Mouse (Mus musculus) ovary, postnatal 36 days (tissue): ENCODE data around the gene Aanat.
"Not testable (repeated sequence)": the region's sequence is repeated elsewhere in the genome, so short reads cannot be mapped to it uniquely, and the experiment has no call there.

Source experiments
- DNase-seq: peaks from one replicate; pipeline ENCODE4 v3.0.0; 2022; ENCODE audit warnings: low spot score, mixed read lengths

Gene Aanat

DNA sequence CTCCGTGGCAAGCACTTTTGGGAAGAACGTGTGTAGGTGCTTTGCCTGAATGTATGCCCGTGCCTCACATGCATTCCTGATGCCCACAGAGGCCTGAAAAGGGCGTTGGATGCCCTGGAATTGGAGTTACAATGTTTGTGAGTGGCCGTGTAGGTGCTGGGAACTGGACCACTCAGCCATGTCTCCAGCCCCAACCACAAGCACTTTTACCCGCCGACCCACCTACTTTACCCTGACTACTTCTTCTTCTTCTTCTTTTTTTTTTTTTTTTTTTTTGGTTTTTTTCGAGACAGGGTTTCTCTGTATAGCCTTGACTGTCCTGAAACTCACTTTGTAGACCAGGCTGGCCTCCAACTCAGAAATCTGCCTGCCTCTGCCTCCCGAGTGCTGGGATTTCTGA lies 24.9 kb downstream of the Aanat start:
- DNase-seq = not testable (repeated sequence)

DNA sequence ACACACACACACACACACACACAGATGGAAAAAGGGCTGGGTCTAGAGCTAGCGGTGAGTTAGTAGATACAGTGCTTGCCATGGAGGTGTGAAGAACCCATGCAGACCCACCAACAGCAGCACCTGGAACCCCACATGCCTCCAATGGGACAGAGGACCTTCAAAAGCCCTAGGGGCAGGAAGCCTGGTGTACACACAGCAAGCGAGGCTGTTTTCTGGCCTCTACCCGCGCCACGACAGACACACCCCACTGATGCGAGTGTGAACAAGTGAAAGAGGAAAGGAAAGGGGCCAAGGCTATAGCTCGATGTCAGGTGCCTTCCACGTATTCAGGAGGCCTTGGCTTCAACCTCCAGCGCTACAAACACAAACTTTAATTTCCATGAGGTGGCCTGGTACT lies 25.7 kb downstream of the Aanat start:
- no peak for DNase-seq

DNA sequence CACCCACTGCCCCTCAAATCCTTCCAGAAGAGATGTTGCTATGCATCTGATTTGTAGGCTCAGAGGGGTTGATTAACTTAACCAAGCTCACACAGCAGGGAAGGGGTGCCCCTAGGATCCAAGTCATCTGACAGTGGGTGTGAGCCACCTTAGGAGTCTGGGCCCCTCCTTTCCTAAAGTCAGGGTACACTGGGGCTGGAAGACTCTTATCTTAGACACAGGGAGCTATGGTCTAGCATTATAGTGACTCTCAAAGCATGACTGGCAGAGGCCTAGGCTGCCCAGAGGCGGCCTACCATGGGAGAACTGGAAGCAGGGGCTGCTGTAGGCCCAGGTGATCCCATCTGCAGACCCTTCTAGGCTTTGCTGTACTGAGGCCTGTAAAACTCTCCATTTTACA lies 26.3 kb downstream of the Aanat start:
- DNase-seq = no peak

DNA sequence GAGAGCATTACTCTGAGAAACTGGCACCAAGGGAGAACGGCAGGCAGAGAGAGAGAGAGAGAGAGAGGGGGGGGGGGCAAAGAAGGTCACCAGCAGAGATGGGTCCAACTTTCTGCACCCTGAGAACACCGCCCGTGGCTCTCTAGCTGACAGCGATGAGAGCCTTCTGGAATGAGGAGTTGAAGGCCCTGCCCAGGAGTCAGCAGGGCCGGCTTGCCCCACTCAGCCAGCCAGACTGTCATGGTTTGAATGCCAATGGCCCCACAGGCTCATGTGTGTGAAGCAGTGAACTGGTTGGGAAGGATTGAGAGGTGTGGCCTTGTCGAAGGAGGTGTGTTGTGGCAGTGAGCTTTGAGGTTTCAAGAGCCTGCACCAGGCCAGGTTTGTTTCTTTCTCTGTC lies 27.0 kb downstream of the Aanat start:
- no peak for DNase-seq

DNA sequence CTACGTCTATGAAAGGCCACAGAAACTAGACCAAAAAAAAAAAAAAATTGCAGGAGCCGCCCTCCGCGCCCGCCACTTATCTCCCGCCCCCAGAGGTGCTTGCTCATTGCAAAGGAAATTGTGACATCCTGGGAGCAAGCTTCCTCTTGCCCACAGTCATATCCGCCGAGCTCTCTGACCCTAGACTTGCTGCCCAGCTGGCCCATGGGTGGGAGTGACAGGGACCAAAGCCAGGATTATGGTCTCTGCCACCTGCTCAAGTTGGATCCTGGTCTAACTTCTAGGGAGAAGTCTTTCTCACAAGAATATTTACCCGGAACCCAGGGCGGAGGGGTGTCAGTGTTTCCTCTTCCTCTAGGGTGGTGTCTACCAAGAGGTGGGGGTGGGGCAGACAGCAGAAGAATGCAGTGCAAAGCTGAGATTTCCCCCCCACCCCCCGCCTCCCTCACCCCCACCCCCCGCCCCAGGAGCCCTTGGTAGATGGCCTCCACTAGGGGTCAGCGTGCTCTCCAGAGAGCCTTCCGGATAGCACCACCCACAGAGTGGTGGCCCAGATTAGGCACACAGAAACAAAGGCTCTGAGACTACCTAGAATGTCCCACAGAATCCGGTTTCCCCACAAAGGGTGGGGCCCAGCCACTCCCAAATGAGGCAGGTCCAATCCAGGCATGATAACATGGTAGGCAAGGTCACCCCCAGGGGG lies 29.7 kb downstream of the Aanat start:
- peak; percentile 60 for DNase-seq

DNA sequence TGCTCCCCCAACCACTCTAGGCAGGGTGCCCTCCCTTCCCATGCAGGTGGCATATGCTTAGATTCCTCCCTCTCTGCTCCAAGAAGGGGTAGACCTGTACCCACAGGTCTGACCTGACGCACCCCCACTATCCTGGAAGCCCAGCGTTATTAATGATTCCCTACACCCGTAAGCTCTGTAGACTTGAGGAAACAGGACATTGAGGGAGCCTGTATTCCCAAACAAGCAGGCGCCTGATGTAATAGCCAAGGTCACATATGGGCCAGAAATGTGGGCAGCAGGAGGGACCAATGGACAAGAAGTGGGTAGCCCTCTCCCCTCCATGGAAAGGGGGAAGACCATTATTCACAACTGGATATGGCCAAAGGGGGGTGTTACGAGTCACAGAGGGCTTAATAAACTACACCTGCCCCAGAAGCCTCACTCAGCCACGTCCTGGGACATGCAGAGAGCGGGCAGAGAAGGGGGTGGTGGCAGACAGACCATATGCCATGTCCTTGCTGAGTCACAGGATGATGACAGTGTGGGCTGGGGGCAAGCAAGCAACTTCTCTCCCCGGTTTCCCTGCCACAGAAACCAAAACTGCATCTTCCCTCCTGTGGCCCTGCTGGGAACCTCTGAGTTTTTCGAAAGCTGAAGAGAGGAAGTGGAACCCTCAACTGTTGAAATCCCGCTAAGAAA lies 30.3 kb downstream of the Aanat start:
- DNase-seq = no peak

GRCm38 (mm10) chr11:116617641-116618040 lies 31.4 kb downstream of the Aanat start:
- no peak for DNase-seq

DNA sequence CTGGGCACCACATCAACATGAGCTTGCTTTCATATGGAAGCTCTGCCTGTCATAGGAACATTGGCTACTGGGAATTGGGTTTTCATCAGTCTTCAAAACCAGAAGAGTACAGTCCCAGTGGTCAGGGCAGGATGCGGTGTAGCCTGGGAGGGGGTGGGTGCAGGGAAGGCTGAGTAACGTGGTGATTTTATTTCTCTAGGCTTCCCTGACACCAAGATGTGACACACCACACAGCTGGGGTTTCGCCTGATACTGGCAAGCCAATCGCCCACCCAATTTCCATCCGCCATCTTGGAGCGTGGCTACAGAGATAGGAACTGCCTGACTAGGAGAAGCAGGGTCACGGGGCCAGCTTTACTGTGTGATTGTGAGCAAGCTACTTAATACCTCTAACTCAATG lies 32.4 kb downstream of the Aanat start:
- no peak for DNase-seq

DNA sequence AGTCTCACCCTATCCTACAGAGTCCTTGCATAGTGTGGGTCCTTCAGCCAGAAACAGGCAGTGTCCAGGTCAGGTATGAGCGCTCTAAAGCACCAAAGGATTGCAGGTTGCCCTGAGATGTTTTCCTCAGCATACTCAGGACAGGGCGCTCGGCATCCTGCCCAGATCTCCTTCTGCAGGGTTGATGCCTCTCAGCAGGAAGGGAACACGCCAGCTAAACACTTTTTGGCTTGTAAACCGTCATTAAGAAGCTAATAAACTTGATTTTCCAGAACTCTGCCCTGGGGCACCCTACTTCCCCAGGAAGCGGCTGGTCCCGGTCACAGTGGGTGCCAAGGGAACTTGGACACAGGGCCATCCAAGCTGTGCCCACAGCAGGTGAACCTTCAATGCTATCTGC lies 32.9 kb downstream of the Aanat start:
- no peak for DNase-seq

DNA sequence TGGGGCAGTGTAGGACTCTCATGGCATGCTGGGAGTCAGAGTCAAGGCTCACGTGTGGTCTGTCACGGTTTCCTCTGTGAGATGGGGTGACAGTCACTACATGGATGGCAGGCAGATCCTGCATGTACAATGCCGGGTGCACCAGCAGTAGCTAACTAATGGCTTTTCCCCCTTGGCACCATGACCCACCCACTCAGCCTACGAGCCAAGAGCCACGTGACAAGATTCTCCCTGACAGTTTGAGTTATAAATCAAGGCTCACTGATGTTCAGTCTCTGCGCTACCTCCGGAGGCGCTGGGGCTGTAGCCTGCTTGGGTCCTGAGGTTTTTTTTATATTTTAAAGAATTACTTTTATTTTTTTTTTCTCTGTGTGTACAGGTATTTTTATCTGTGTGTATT lies 33.3 kb downstream of the Aanat start:
- no peak for DNase-seq

DNA sequence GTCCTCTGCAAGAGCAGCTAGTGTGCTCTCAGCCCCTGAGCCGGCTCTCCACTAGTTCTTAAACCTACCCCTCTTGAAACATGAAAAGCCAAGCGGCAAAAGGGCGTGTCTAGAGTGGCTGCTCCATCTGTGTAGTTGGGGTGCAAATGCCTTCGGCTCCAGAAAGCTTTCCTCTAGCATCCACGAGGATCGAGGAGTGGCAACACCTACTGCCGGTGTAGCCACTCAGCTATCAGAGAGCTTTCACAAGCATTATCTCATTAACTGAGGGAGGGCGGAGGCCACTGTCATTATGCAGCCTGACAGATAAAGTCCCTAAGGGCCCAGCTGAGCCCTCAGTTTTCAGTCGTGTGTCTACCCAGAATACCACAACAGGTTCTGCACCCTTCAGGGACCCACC lies 33.8 kb downstream of the Aanat start:
- no peak for DNase-seq

DNA sequence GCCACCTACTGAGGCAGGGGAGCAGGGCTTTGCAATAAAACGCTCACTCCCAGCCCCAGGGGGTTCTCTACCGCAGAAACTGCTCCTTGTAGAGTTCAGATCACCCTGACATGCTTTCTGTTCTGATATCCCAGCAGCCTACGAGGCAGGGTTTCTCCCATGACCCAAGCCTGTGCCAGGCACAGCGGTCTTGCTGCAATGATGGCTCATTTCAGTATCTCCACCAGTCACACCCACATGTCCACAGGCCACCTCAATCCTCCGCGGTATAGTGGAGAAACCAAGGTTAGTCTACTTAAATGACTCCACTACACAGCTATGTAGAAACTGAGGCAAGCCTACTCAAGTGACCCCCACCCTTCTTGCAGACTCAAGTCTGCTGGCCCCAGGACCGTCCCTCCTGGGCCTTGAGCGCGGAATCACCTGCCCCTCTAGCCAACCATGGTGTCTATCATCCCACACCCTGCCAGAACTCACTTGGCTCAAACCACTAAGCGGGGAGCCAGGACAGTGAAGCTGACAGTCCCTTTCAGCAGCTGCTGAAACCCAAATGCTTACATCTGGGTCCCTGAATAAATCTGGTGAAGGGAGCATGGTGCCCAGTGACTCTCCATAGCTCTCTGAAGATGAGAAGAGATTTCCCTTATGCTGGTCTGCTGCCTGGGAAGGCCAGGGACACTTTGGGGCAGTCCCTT lies 34.5 kb downstream of the Aanat start:
- DNase-seq = no peak

DNA sequence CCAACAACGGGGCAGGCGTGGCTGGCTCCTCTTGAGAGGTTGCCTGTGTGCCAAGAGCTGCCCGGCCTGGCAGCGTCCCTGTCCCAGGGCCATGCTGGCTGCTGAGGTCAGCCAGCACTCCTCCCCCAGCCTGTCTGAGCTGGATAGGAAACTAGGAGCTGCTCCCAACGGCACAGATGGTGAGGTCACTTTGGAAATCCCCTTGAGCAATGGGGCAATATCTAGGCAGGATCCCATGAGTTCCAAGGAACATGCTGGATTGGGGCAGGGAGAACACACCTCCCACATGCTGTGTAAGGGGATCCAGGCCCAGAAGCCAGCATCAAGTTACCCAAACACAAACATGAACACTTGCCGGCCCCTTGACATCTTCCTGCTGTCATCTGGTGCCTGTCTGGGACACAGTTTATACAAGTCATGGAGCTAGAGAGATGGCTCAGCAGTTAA lies 35.0 kb downstream of the Aanat start:
- DNase-seq = peak; percentile 84

DNA sequence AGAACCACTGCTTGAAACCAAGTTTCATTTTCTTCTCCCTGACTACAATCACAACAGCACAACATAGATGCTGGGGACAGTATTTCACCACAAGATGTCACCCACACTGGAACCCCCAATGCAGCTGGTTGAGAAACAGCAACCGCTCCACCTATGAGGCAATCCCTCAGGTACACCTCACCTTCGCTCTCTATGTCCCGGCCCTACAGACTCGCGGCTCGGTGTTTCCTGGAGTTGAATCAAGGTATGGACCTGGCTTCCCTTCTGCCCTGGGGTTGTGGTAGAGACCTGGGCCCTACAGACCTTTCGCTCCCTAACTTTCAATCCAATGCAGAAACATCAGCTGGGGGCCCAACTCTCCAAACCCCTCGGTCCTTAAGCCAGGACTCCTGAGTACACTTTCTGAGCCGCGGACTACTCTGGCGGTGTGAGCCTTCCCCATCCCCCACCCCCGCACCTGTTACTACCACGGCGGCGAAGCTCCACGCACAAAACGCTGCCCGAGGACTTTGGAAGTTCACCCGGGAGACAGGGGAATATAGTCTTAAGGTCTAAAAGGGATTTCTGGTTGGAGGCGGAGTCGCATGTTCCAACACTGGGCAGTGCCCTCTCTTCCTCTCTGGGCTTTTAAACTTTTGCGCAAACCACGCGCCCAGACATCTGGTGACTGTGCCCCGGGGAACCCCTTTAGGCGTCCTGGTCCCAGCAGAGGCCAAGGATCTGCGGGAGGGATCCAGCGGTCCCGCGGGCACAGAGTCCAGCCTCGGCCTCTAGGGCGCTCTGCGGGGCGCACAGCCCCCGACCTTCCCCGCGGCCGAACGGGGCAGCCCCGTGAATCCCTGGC lies 37.3 kb downstream of the Aanat start:
- DNase-seq = peak; percentile 25

DNA sequence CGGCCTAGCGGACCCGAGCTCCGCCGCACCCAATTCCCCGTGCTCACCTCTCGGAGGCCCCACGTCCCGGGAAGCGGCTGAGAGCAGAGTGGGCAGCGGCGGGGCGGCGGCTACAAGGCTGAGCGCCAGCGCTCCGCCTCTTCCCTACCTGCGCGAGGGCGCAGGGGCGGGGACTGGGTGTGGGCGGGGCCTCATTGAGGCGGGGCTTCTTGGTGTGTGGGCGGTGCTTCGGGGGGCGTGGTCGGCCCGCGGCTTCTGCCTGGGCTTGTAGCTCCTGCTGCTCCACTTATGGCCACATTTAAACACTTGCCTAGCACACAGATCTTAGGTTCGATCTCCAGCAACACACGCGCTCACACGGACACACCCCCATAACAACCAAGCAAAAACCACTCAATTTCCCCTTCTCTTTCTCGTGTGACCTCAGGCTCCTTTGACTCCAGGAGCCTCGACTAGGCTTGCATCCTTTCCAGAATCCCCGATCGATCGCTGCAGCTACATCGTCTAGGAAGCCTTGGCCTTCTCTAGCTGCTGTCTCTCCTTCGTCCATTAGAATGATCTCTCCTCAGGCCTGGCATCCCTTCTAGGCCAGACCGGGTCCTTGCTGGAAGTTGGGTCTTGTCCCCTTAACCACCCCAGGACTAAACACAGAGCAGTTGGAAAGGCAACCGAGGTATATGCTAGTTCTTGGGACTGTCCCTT lies 38.0 kb downstream of the Aanat start:
- peak; percentile 90 for DNase-seq

- no peak for DNase-seq
Observed at GRCm38 (mm10) chr11:116625081-116626000, 39.1 kb downstream of the Aanat start.

DNA sequence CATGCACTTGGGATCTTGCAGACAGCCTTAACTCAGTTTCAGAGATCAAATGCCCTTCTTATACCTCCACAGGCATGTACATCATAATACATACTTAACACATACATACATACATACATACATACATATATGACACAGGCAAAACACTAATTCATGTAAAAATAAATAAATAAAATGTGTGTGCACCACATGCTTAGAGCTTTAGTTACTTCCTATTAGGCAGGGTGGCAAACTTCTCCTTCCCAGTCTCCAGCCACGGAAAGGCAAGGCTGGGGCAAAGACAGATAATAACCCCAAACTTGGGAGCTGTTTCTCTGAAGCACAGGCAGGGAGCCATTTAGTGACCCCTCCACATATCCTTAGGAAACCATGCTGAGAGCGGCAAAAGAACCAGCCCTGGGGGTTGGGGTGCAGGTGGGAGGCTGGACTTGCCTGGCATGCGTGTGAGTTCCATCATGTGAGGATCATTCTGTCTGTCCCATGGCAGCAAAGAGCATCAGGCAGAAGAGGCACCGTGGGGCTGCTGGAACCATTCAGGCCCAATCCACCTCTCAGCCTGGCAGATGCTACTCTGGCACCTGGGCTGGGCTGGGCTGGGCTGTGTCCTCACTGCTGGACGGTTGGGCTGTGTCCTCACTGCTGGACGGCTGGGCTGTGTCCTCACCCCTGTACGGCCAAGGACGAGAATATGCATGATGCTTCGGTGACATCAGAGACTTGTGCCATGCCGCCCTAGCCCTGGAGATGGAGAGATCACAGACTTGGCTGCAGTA lies 40.3 kb downstream of the Aanat start, which contains the start of gene Rhbdf2:
Gene Rhbdf2, minus strand, starts transcription at position 721 of the 773 bp plus-strand sequence.
- no peak for DNase-seq

DNA sequence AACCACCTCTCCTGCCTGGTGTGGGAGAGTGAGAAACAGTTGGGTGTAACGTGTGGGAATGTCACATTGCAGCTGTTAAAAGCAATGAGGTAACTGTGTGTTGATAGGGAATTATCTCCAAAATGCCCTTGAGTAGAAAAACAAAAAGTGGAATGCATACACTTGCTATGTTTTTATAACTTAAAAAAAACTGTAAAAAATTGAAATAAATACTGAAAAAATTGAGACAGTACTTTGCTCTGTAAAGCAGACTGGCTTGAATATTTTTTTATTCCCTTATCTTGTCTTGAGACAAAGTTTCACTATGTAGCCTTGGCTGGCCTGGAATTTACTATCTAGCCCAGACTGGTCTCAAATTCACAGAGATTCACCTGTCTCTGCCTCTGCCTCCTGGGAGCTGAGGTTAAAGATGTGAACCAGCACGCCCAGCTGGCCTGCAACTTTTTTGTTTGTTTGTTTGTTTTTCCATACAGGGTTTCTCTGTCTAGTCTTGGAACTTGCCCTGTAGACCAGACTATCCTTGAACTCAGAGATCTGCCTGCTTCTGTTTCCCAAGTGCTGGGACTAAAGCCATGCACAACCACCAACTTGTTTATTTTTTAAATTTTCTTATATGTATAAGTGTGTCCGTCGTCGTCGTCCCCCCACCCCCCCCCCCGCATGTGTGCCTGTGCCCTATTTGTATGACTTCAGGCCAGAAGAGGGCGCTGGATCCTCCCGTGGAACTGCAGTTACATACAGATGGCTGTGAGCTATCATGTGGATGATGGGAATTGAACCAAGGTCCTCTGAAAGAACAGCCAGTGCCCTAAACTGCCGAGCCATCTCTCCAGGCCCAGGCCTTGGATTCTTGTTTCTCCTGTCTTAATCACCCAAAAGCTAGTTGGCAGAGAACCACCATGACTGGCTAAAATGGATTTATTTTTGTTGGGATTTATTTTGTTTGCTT lies 41.1 kb downstream of the Aanat start:
- DNase-seq = no peak
